Mouse (Mus musculus): Measurements from ENCODE around the gene Malrd1. TPM values are rescaled to one million over a fixed set of nuclear protein-coding genes. Genes with fewer than 3 reads are reported as not detected.

The Malrd1 gene
- polyA plus RNA-seq, 1 experiment from 2014 or later = 0.09 TPM

DNA sequence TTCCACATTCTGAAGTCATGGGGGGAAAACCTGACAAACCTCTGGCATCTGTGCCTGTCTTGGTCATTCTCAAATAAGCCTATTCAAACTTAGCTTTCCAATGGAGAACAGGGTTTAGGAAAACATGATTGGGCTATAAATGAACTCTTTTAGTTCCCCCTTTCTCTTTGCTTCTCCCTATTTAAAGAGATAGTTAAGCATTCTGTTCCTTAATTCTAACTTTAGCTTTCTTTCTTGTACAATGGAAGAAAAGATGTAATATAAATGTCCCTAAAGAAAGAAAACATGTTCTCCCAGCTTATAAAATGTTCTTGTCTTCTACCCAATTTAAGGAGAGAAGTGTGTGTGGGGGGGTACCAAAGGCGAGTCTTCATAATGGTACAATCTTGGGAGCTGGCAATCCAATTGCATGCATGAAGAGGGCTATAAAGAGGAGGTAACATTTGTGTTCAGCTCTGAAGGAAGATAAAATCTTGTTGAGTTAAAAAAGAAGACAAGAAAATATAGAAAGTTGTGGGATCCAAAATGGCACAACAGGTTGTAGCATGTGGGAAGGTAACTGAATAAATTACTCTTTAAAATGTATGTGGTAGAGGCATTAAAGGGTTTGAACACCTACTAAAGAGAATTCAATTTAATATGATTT is 702.0 kb downstream of the Malrd1 start:
- Histone ChIP-seq H3K9me3 (ENCODE audit: control insufficient read depth, low read length) (no peaks in the 10 kb centered on the region), H3K9ac (ENCODE audit: low read depth, low read length) (no peak overlapping the region), H3K4me2 (ENCODE audit: low read length) (no peak overlapping the region), H3K27me3 (replicated peaks; ENCODE audit: control insufficient read depth, insufficient read depth, low read length) (no peaks in the 10 kb centered on the region), H3K4me1 (ENCODE audit: control insufficient read depth, insufficient read depth, low read depth, low read length) (no peaks in the 10 kb centered on the region), H3K36me3 (ENCODE audit: control insufficient read depth, insufficient read depth, low read length) (no peaks in the 10 kb centered on the region), H3K27ac (ENCODE audit: low read depth, low read length) (no peak overlapping the region), H3K4me3 (ENCODE audit: low read length) (no peak overlapping the region)
- 87% methylated on average over 1 of the region's 1 CpGs for WGBS
- ATAC-seq = no peak

DNA sequence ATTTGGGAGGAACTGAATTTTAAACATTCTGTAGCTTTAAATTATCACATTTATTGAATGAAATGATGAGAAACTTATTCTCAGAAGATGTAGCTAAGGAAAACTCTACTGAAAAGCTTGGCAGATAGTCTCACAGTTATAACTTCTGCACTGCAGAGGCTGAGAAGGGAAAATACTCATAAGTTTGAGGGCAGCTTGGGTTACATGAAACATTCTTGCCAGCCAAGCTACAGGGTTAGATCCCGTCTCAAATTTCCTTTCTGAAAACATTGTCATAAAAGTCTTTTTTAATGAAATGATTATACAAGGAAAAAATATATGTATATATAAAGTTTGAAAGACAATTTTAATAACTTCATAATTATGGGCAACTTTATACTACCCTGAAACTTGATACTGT is 714.6 kb downstream of the Malrd1 start:
- WGBS = 78% methylated on average over 1 of the region's 1 CpGs
- H3K27me3 ChIP-seq (replicated peaks; ENCODE audit: control insufficient read depth, insufficient read depth, low read length) = no peaks in the 10 kb centered on the region
- no peak overlapping the region for H3K4me2 ChIP-seq (ENCODE audit: low read length)
- H3K27ac ChIP-seq (ENCODE audit: low read depth, low read length) = no peak overlapping the region
- no peak overlapping the region for H3K9ac ChIP-seq (ENCODE audit: low read depth, low read length)
- no peaks in the 10 kb centered on the region for H3K4me1 ChIP-seq (ENCODE audit: control insufficient read depth, insufficient read depth, low read depth, low read length)
- H3K9me3 ChIP-seq (ENCODE audit: control insufficient read depth, low read length) = no peaks in the 10 kb centered on the region
- no peak for ATAC-seq
- H3K36me3 ChIP-seq (ENCODE audit: control insufficient read depth, insufficient read depth, low read length) = no peaks in the 10 kb centered on the region
- no peak overlapping the region for H3K4me3 ChIP-seq (ENCODE audit: low read length)

DNA sequence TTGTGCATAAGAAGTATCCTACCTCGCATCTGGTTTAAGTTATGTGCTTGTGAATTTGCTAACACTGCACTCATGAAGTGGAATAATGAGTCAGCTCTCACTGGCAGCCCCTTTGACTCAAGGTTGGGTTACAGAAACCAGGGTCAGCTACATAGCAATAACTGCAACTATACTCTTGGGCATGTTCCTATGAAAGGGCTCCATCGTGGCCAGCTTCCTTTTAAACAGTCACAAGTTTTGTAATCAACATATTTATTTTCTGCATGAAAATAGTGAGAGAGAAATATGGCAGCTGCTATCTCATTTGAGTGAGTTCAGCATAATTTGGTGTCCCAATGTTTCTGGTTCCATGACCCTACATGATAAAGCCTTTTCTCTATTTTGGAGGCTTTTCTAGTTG is 716.8 kb downstream of the Malrd1 start:
- H3K9me3 ChIP-seq (ENCODE audit: control insufficient read depth, low read length) = no peaks in the 10 kb centered on the region
- ATAC-seq = no peak
- no peaks in the 10 kb centered on the region for H3K4me1 ChIP-seq (ENCODE audit: control insufficient read depth, insufficient read depth, low read depth, low read length)
- no peaks in the 10 kb centered on the region for H3K36me3 ChIP-seq (ENCODE audit: control insufficient read depth, insufficient read depth, low read length)
- WGBS = 83% methylated on average over 2 of the region's 2 CpGs
- H3K4me2 ChIP-seq (ENCODE audit: low read length) = no peak overlapping the region
- H3K27me3 ChIP-seq (replicated peaks; ENCODE audit: control insufficient read depth, insufficient read depth, low read length) = no peaks in the 10 kb centered on the region
- H3K4me3 ChIP-seq (ENCODE audit: low read length) = no peak overlapping the region
- no peak overlapping the region for H3K27ac ChIP-seq (ENCODE audit: low read depth, low read length)
- H3K9ac ChIP-seq (ENCODE audit: low read depth, low read length) = no peak overlapping the region

DNA sequence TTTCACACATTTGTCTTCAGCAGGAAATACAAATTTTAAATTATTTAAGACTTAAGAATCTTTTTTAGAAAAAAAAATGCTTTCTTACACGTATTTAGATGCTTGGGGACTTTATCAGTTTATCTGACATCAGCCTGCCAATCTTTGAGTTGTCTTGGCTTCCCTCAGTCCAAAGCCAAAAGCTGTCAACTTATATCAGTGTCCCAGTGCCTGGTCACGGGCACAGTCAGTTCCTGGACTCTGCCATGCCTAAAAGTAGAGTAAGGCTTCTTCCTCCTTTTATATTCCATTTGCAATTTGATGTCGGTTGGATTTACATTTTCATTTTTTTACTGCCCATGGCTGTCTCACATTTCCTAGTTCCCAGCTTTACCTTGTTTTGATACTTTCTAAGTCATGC is 722.6 kb downstream of the Malrd1 start:
- Histone ChIP-seq H3K4me2 (ENCODE audit: low read length) (no peak overlapping the region), H3K9me3 (ENCODE audit: control insufficient read depth, low read length) (no peaks in the 10 kb centered on the region), H3K36me3 (ENCODE audit: control insufficient read depth, insufficient read depth, low read length) (no peaks in the 10 kb centered on the region), H3K27ac (ENCODE audit: low read depth, low read length) (no peak overlapping the region), H3K9ac (ENCODE audit: low read depth, low read length) (no peak overlapping the region), H3K27me3 (replicated peaks; ENCODE audit: control insufficient read depth, insufficient read depth, low read length) (no peaks in the 10 kb centered on the region), H3K4me1 (ENCODE audit: control insufficient read depth, insufficient read depth, low read depth, low read length) (no peaks in the 10 kb centered on the region), H3K4me3 (ENCODE audit: low read length) (no peak overlapping the region)
- ATAC-seq = no peak
- 65% methylated on average over 3 of the region's 3 CpGs for WGBS

DNA sequence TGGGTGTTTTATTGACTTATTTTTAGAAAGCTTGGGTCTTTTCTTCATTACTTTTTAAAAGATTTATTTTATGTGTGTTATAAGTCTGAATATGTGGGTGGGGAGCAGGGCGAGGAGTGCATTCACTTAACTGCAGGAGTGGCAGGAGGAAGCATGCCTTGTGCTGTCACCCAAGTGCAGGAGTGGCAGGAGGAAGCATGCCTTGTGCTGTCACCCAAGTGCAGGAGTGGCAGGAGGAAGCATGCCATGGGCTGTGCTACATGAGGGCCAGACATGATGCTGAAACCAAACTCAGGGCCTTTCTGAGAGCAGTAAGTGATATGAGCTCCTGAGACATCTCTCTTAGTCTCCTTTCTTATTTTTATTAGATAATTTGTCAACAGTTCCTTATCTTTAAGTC is 726.0 kb downstream of the Malrd1 start:
- no peaks in the 10 kb centered on the region for H3K27me3 ChIP-seq (replicated peaks; ENCODE audit: control insufficient read depth, insufficient read depth, low read length)
- H3K4me2 ChIP-seq (ENCODE audit: low read length) = no peak overlapping the region
- WGBS = 76% methylated on average over 1 of the region's 1 CpGs

More for the DNA sequence above, 726.0 kb downstream of the Malrd1 start:
- ATAC-seq = no peak
- Histone ChIP-seq H3K36me3 (ENCODE audit: control insufficient read depth, insufficient read depth, low read length) (no peaks in the 10 kb centered on the region), H3K4me3 (ENCODE audit: low read length) (no peak overlapping the region), H3K4me1 (ENCODE audit: control insufficient read depth, insufficient read depth, low read depth, low read length) (no peaks in the 10 kb centered on the region), H3K9ac (ENCODE audit: low read depth, low read length) (no peak overlapping the region), H3K9me3 (ENCODE audit: control insufficient read depth, low read length) (no peaks in the 10 kb centered on the region), H3K27ac (ENCODE audit: low read depth, low read length) (no peak overlapping the region)

All from hindbrain, embryonic 16.5 days (tissue).